In genomic region chr17:26614708-26615486, GRCm38 (mm10) we compare ENCODE assay signal across 1 mouse cellular context.
TF ChIP-seq lines count a peak whose summit lies in the region.

No protein-coding gene starts in this region.

TF ChIP-seq in CH12.LX, 34 proteins besides CTCF, POLR2A, EP300 and RAD21:
- TF ChIP-seq MYC (IDR thresholded peaks at IDR 0.05; ENCODE audit: low read depth, low read length) (no peak), CHD2 (IDR thresholded peaks at IDR 0.05; ENCODE audit: low read length) (no peak), ZNF384 (IDR thresholded peaks at IDR 0.05; ENCODE audit: low read depth, low read length) (0 out of 2 replicates have a peak, but pooled peaks have one; percentile 35), ETS1 (conservative IDR thresholded peaks at IDR 0.05; ENCODE audit: low read depth, low read length) (no peak), BHLHE40 (IDR thresholded peaks at IDR 0.05; ENCODE audit: low read depth, low read length) (no peak)
